ENCODE assay signal across 14 mouse cellular contexts in the genomic region with DNA sequence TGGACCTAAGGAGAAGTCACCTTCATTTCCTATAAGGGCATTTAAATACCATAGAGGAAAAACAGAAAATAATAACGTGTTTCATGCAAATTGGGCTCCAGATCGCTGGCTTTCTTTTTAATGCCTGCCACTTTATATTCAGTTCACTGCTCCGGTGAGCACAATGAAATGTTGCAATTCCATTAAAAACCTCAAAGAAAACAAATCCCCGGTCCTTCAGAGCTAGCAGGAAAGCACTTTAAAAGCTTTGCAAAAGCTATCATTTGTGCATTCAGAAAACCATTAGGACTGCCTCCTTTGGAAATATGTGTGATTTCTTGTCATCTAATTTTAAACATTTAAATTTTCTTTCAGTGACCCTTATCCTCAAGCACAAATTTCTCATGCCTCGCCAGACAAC. TPM values are rescaled to one million over a fixed set of nuclear protein-coding genes. Genes with fewer than 3 reads are reported as not detected.
DNase-seq lines count a peak whose midpoint lies in the region; ATAC-seq and TF ChIP-seq lines count a peak whose summit lies in the region.
"Had no signal": no experiment of that assay in that cellular context is flagged by ENCODE, and none has a peak within 500 bp of the region (broad histone marks: within the 10 kb centered on the region; RNA-seq: fewer than 3 reads in every experiment).

No protein-coding gene starts in this region.

- ATAC-seq in forebrain, embryonic 11.5 days (replicated peaks; ENCODE audit: low FRiP score), result no peak
- ATAC-seq in midbrain, embryonic 12.5 days (ENCODE audit: low FRiP score, low read depth), result no peak
- no peak for ATAC-seq in midbrain, embryonic 11.5 days (ENCODE audit: low FRiP score)
- ATAC-seq in forebrain, embryonic 14.5 days, result no peak; the same call in 1 of the 2 replicates
- no peak for ATAC-seq in midbrain, postnatal 0 days (ENCODE audit: low FRiP score)
- ATAC-seq: activated CD4-positive, CD25-positive, alpha-beta regulatory T cell, adult 4 months; intestine, embryonic 15.5 days; liver, embryonic 12.5 days had no signal

- no peak for TF ChIP-seq CTCF in midbrain, postnatal 0 days (IDR thresholded peaks at IDR 0.05)

- no peak overlapping the region for H3K9ac ChIP-seq in forebrain, embryonic 11.5 days (ENCODE audit: low read length)
- H3K9ac ChIP-seq in midbrain, embryonic 12.5 days (replicated peaks), result no peak overlapping the region
- H3K9ac ChIP-seq in midbrain, embryonic 11.5 days (ENCODE audit: low read length), result no peak overlapping the region
- no peak overlapping the region for H3K9ac ChIP-seq in forebrain, embryonic 14.5 days (ENCODE audit: low read length)
- H3K9ac ChIP-seq in midbrain, postnatal 0 days (replicated peaks; ENCODE audit: low read length, poor library complexity, severe bottlenecking), result no peak overlapping the region
- H3K9ac ChIP-seq: intestine, embryonic 15.5 days; limb, embryonic 12.5 days; liver, embryonic 12.5 days had no signal

- no peak overlapping the region for H3K4me2 ChIP-seq in forebrain, embryonic 11.5 days (ENCODE audit: low read depth, low read length, severe bottlenecking)
- H3K4me2 ChIP-seq in midbrain, embryonic 12.5 days (replicated peaks), result no peak overlapping the region
- H3K4me2 ChIP-seq in midbrain, embryonic 11.5 days, result no peak overlapping the region
- no peak overlapping the region for H3K4me2 ChIP-seq in forebrain, embryonic 14.5 days (ENCODE audit: low read length)
- no peak overlapping the region for H3K4me2 ChIP-seq in midbrain, postnatal 0 days (ENCODE audit: low read depth, low read length, poor library complexity, severe bottlenecking)
- H3K4me2 ChIP-seq: intestine, embryonic 15.5 days; limb, embryonic 12.5 days; liver, embryonic 12.5 days had no signal

- WGBS in forebrain, embryonic 11.5 days, result 27% methylated on average over 5 of the region's 5 CpGs
- 42% methylated on average over 5 of the region's 5 CpGs for WGBS in forebrain, embryonic 10.5 days
- WGBS in midbrain, embryonic 12.5 days, result 35% methylated on average over 5 of the region's 5 CpGs
- 40% methylated on average over 5 of the region's 5 CpGs for WGBS in midbrain, embryonic 11.5 days
- 14% methylated on average over 5 of the region's 5 CpGs for WGBS in forebrain, embryonic 14.5 days
- WGBS in midbrain, postnatal 0 days, result 16% methylated on average over 5 of the region's 5 CpGs

- H3K9me3 ChIP-seq in forebrain, embryonic 11.5 days (ENCODE audit: control insufficient read depth, low read length), result no peaks in the 10 kb centered on the region; the same call in 1 of the 2 replicates
- H3K9me3 ChIP-seq in forebrain, embryonic 10.5 days, result peaks cover 14% of the 10 kb centered on the region
- H3K9me3 ChIP-seq in midbrain, embryonic 12.5 days, result peaks cover 7% of the 10 kb centered on the region; the same call in 1 of the 2 replicates
- H3K9me3 ChIP-seq in midbrain, embryonic 11.5 days (ENCODE audit: control insufficient read depth, low read length), result peaks cover 5% of the 10 kb centered on the region; the same call in 1 of the 2 replicates
- H3K9me3 ChIP-seq in forebrain, embryonic 14.5 days (replicated peaks; ENCODE audit: control insufficient read depth, low read length), result no peaks in the 10 kb centered on the region; the same call in 1 of the 2 replicates
- 0 out of 2 replicates have a peak, but pooled peaks cover 6% of the 10 kb centered on the region for H3K9me3 ChIP-seq in midbrain, postnatal 0 days (ENCODE audit: low read length)
- H3K9me3 ChIP-seq: intestine, embryonic 15.5 days; liver, embryonic 12.5 days had no signal

- 0 out of 2 replicates have a peak, but pooled peaks cover 2% of the 10 kb centered on the region for H3K4me1 ChIP-seq in forebrain, embryonic 11.5 days (replicated peaks; ENCODE audit: control insufficient read depth, insufficient read depth, low read length)
- peaks cover 17% of the 10 kb centered on the region for H3K4me1 ChIP-seq in forebrain, embryonic 10.5 days
- H3K4me1 ChIP-seq in midbrain, embryonic 12.5 days, result 0 out of 2 replicates have a peak, but pooled peaks cover 3% of the 10 kb centered on the region
- H3K4me1 ChIP-seq in midbrain, embryonic 11.5 days (ENCODE audit: control insufficient read depth, insufficient read depth, low read length), result peaks cover 5% of the 10 kb centered on the region; the same call in 1 of the 2 replicates
- no peaks in the 10 kb centered on the region; the same call in 1 of the 2 replicates for H3K4me1 ChIP-seq in forebrain, embryonic 14.5 days (ENCODE audit: control insufficient read depth, insufficient read depth, low read length)
- no peaks in the 10 kb centered on the region for H3K4me1 ChIP-seq in midbrain, postnatal 0 days (ENCODE audit: insufficient read depth, low read length)
- H3K4me1 ChIP-seq: intestine, embryonic 15.5 days; limb, embryonic 12.5 days; liver, embryonic 12.5 days had no signal

- no peaks in the 10 kb centered on the region for H3K27me3 ChIP-seq in forebrain, embryonic 11.5 days (ENCODE audit: control insufficient read depth, insufficient read depth, low read length)
- no peaks in the 10 kb centered on the region for H3K27me3 ChIP-seq in forebrain, embryonic 10.5 days (ENCODE audit: poor library complexity, severe bottlenecking)
- no peaks in the 10 kb centered on the region for H3K27me3 ChIP-seq in midbrain, embryonic 12.5 days
- H3K27me3 ChIP-seq in midbrain, embryonic 11.5 days (ENCODE audit: control insufficient read depth, insufficient read depth, low read length), result no peaks in the 10 kb centered on the region
- no peaks in the 10 kb centered on the region for H3K27me3 ChIP-seq in forebrain, embryonic 14.5 days (replicated peaks; ENCODE audit: control insufficient read depth, insufficient read depth, low read length)
- H3K27me3 ChIP-seq in midbrain, postnatal 0 days (ENCODE audit: insufficient read depth, low read length), result no peaks in the 10 kb centered on the region
- H3K27me3 ChIP-seq: intestine, embryonic 15.5 days; limb, embryonic 12.5 days; liver, embryonic 12.5 days had no signal

- H3K4me3 ChIP-seq in forebrain, embryonic 11.5 days (ENCODE audit: low read depth, low read length), result no peak overlapping the region
- H3K4me3 ChIP-seq in forebrain, embryonic 10.5 days, result no peak overlapping the region
- H3K4me3 ChIP-seq in midbrain, embryonic 12.5 days, result no peak overlapping the region
- H3K4me3 ChIP-seq in midbrain, embryonic 11.5 days (ENCODE audit: low read depth, low read length), result no peak overlapping the region
- no peak overlapping the region for H3K4me3 ChIP-seq in forebrain, embryonic 14.5 days (ENCODE audit: low read depth, low read length)
- H3K4me3 ChIP-seq in midbrain, postnatal 0 days (ENCODE audit: low read depth, low read length), result no peak overlapping the region
- H3K4me3 ChIP-seq: intestine, embryonic 15.5 days; limb, embryonic 12.5 days; liver, embryonic 12.5 days; megakaryocyte, embryonic 14.5 days; myocyte had no signal

- H3K36me3 ChIP-seq in forebrain, embryonic 11.5 days (ENCODE audit: control insufficient read depth, insufficient read depth, low read length), result no peaks in the 10 kb centered on the region
- no peaks in the 10 kb centered on the region for H3K36me3 ChIP-seq in forebrain, embryonic 10.5 days (replicated peaks)
- H3K36me3 ChIP-seq in midbrain, embryonic 12.5 days, result no peaks in the 10 kb centered on the region
- no peaks in the 10 kb centered on the region for H3K36me3 ChIP-seq in midbrain, embryonic 11.5 days (ENCODE audit: control insufficient read depth, insufficient read depth, low read length)
- H3K36me3 ChIP-seq in forebrain, embryonic 14.5 days (ENCODE audit: control insufficient read depth, insufficient read depth, low read length), result no peaks in the 10 kb centered on the region
- H3K36me3 ChIP-seq in midbrain, postnatal 0 days (ENCODE audit: insufficient read depth, low read length), result no peaks in the 10 kb centered on the region
- H3K36me3 ChIP-seq: intestine, embryonic 15.5 days; limb, embryonic 12.5 days; liver, embryonic 12.5 days had no signal

- H3K27ac ChIP-seq in forebrain, embryonic 11.5 days (ENCODE audit: low read depth, low read length), result peak overlapping the region; percentile 7; the same call in 1 of the 2 replicates
- H3K27ac ChIP-seq in forebrain, embryonic 10.5 days, result no peak overlapping the region
- H3K27ac ChIP-seq in midbrain, embryonic 12.5 days (replicated peaks), result 0 out of 2 replicates have a peak overlapping the region, but pooled peaks have one; percentile 15
- no peak overlapping the region for H3K27ac ChIP-seq in midbrain, embryonic 11.5 days (ENCODE audit: low read depth, low read length)
- H3K27ac ChIP-seq in forebrain, embryonic 14.5 days (ENCODE audit: low read depth, low read length), result peak overlapping the region; percentile 65; the same call in 1 of the 2 replicates
- 0 out of 2 replicates have a peak overlapping the region, but pooled peaks have one; percentile 13 for H3K27ac ChIP-seq in midbrain, postnatal 0 days (ENCODE audit: low read depth, low read length)
- H3K27ac ChIP-seq: intestine, embryonic 15.5 days; limb, embryonic 12.5 days; liver, embryonic 12.5 days had no signal

- DNase-seq in forebrain, embryonic 11.5 days (ENCODE audit: low spot score), result no peak
- no peak for DNase-seq in forebrain, embryonic 10.5 days (ENCODE audit: extremely low spot score, low spot score)
- no peak for DNase-seq in midbrain, embryonic 11.5 days (ENCODE audit: low spot score, missing footprints)
- peak; percentile 60 for DNase-seq in forebrain, embryonic 14.5 days (ENCODE audit: low spot score)
- no peak for DNase-seq in midbrain, postnatal 0 days (ENCODE audit: low spot score)
- no peak for DNase-seq in adrenal gland, postnatal 25 days
- DNase-seq in frontal cortex, postnatal 36 days (ENCODE audit: low spot score in 2 of 2), result no peak

RNA-seq across cellular contexts. Expression of gene Acbd6, which starts 40.9 kb away (rescaled TPM):
- polyA plus RNA-seq in forebrain, embryonic 11.5 days (2014; fragmentation: Nextera tagmentation; extraction: Ambion mirVana), result 80.5 and 87.8 TPM in 2 replicates
- 72.5 and 73.2 TPM in 2 replicates for polyA plus RNA-seq in forebrain, embryonic 10.5 days (2016; fragmentation: Nextera tagmentation; extraction: Ambion mirVana)
- 82.1 and 83.5 TPM in 2 replicates for polyA plus RNA-seq in midbrain, embryonic 12.5 days (2016; fragmentation: Nextera tagmentation; extraction: Ambion mirVana)
- polyA plus RNA-seq in midbrain, embryonic 11.5 days (2014; fragmentation: Nextera tagmentation; extraction: Ambion mirVana), result 71.0 and 72.9 TPM in 2 replicates
- polyA plus RNA-seq in forebrain, embryonic 14.5 days (2014; fragmentation: Nextera tagmentation; extraction: Ambion mirVana), result 91.4 and 92.8 TPM in 2 replicates
- total RNA-seq in midbrain, postnatal 0 days (2014; rRNA removed), result 114 and 127 TPM in 2 replicates
- 120 and 128 TPM in 2 replicates for polyA plus RNA-seq in midbrain, postnatal 0 days (2015; fragmentation: Nextera tagmentation; extraction: Ambion mirVana)
- 64.9 and 81.0 TPM in 2 replicates for total RNA-seq in adrenal gland, postnatal 25 days (2021)

Comparison
In these comparisons a context has a peak if more than half of its experiments do, and no peak if none do; other contexts are left out.
1. H3K27ac ChIP-seq: peak in forebrain, embryonic 11.5 days (single experiment), midbrain, embryonic 12.5 days (single experiment), forebrain, embryonic 14.5 days (single experiment) and midbrain, postnatal 0 days (single experiment); none in forebrain, embryonic 10.5 days (single experiment) and midbrain, embryonic 11.5 days (single experiment).